Mouse (Mus musculus): Measurements from ENCODE around the gene Cda.

DNA sequence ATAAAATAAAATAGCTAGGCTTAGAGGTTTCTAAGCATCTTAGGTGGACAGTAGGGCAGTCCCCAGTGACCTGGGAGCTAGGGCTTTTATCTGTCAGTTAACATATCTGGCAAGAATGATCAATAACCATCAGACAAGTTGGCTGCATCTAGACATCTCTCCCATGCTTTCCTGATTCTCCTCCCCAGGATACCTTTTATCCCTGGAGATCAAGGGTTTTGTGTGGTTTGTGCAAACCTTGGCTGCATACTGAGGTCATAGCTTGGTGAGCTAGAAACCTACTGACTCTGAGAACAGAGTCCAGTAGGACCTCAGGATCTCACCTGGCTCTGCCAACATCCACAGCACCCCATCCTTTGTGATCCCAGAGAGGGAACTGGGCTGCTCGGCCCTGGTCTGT is 20.5 kb downstream of the Cda start:
- TF ChIP-seq CTCF (IDR thresholded peaks at IDR 0.05; ENCODE audit: insufficient read depth, low read depth, low read length), result no peak
- no peak for TF ChIP-seq POLR2A (IDR thresholded peaks at IDR 0.05; ENCODE audit: insufficient read depth, low read depth, low read length)

All from olfactory bulb, adult 2 months (tissue).